Mouse (Mus musculus) spleen, adult 2 months (tissue): ENCODE measurements around the gene Klhl28. TPM values are rescaled to one million over a fixed set of nuclear protein-coding genes. Genes with fewer than 3 reads are reported as not detected.

Experiments
- DNase-seq, 2 experiments: peaks; one replicate each; pipeline versions ENCODE4 v3.0.0 to v3.0.0-alpha.2; 2012 to 2021; ENCODE audit warnings: low spot score in 2 of 2, low read depth in 1 of 2
- H3K27ac ChIP-seq: fragments of 200-500 bp; 2 replicates; pipeline ENCODE4 v1.5.1; 2012; ENCODE audit warnings: low read length, inconsistent platforms; ENCODE audit not compliant: insufficient read depth
- H3K27me3 ChIP-seq: fragments of 200-500 bp; 2 replicates; pipeline ENCODE4 v1.6.1; 2012; ENCODE audit warnings: mild to moderate bottlenecking, moderate library complexity, low read length, inconsistent platforms; ENCODE audit not compliant: control insufficient read depth, insufficient read depth
- H3K36me3 ChIP-seq: fragments of 200-500 bp; 2 replicates; pipeline ENCODE4 v1.6.1; 2012; ENCODE audit warnings: mild to moderate bottlenecking, low read length, inconsistent platforms; ENCODE audit not compliant: control insufficient read depth, insufficient read depth
- H3K4me1 ChIP-seq: fragments of 200-500 bp; 2 replicates; pipeline ENCODE4 v1.6.1; 2011; ENCODE audit warnings: inconsistent platforms; ENCODE audit not compliant: control insufficient read depth, insufficient read depth, insufficient read length
- H3K4me3 ChIP-seq: fragments of 200-500 bp; 2 replicates; pipeline ENCODE4 v1.5.1; 2011; ENCODE audit warnings: mild to moderate bottlenecking, inconsistent platforms; ENCODE audit not compliant: insufficient read depth, insufficient read length; ENCODE audit errors: extremely low read depth
- CTCF ChIP-seq: fragments of 200-500 bp; IDR thresholded peaks from 2 replicates; pipeline ENCODE4 v1.5.1; 2011; ENCODE audit warnings: mild to moderate bottlenecking, inconsistent platforms; ENCODE audit not compliant: insufficient read depth, insufficient read length, insufficient replicate concordance; ENCODE audit errors: extremely low read depth
- POLR2A ChIP-seq: fragments of 200-500 bp; IDR thresholded peaks from 2 replicates; pipeline ENCODE4 v1.6.1; 2011; ENCODE audit warnings: low read depth, low read length, inconsistent platforms
- WGBS: fragments of 180-500 bp; shearing (Covaris S2); methylation state at CpG from one replicate; pipeline ENCODE4 v1.1.7; 2018; 5-methylcytosine and 5-hydroxymethylcytosine counted together
- polyA plus RNA-seq: library from polyadenylated mRNA; depleted of rRNA; stranded (reverse); fragments of >200 nt; gene quantifications from 2 replicates; pipeline ENCODE4 v1.2.3, GENCODE M21; 2012; rRNA removed

Gene Klhl28
- polyA plus RNA-seq: 1.9 and 2.2 TPM in 2 replicates

DNA sequence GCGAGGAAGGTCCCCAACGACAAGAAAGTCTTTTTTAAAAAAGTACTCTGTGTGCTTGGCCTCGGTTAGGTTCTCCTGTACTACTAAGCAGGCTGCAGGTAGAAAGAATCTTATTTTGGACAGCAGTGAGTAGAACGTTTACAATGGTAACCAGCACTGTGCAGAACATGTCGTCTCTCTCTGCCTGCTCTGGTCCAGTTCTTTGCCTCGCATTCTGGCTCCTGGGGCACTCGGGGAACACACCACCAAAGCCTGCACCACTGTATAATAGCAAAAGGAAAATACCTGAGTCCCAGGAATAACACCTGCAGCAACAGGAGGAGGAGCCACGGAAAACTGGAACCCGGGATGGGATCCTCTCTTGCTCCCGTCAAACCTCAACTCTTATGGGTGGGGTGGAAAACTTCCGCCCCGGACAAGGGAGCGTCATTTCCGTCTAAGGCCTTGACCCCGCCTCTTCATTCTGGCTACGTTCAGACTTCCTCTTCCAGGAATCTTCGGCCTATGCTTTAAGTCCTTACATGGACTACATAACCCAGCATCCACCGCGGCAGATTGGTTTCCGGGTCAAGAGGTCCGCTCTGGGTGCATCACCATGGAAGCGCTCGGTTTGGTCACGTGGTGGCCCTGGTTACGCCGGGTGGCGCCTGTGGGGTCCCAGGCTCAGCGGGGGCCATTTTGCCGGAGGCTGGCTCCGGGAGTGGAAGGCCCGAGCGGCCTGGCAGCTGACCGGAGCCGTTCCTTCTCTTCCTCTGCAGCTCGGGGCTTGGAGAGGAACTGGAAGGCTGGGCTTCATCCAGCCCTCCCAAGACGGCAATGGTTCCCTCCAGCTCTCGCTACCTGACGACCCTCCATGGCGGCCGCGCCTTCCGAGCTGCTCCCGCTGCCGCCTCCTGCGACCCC is at the start of gene Klhl28, which contains the start of gene Togaram1:
Gene Klhl28 (minus strand): TSS at position 411 of the 903 bp plus-strand sequence.
Gene Togaram1 (plus strand): TSS at position 681 of the 903 bp plus-strand sequence.
- under 1% methylated on average over 45 of the region's 45 CpGs for WGBS
- H3K27ac ChIP-seq: peak within 1 kb of the TSS; percentile 75
- peak within 1 kb of the TSS; percentile 90 for H3K4me3 ChIP-seq
- no peaks in the 10 kb centered on the region for H3K36me3 ChIP-seq
- DNase-seq: peak; percentile 99 to 100
- TF ChIP-seq POLR2A: peak; percentile 71
- TF ChIP-seq CTCF: no peak
- H3K27me3 ChIP-seq: no peaks in the 10 kb centered on the region
- H3K4me1 ChIP-seq: peaks cover 4% of the 10 kb centered on the region; the same call in 1 of the 2 replicates

DNA sequence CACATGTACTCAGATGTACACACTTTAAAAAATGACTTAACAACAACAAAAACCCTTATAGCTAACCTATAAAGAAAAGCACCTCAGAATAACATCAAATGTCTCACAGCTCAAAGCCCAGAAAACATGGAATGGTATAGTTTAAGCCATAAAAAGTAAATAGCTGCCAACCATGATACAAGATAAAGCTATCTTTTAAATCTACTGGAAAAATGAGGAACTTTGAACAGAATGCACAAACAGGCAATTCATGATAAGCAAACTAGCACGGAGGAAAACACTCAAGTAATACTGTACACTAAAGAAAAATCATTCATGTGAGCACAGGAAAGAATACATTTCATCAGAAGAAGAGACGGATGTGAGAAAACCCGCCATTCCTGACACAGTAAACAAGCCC is 42.4 kb upstream of the Klhl28 start:
- Histone ChIP-seq H3K4me3 (no peak overlapping the region), H3K27ac (no peak overlapping the region), H3K27me3 (no peaks in the 10 kb centered on the region), H3K4me1 (no peaks in the 10 kb centered on the region), H3K36me3 (peaks cover 23% of the 10 kb centered on the region)
- TF ChIP-seq POLR2A (no peak), CTCF (no peak)
- WGBS: 80% methylated on average over 3 of the region's 3 CpGs
- DNase-seq: no peak

DNA sequence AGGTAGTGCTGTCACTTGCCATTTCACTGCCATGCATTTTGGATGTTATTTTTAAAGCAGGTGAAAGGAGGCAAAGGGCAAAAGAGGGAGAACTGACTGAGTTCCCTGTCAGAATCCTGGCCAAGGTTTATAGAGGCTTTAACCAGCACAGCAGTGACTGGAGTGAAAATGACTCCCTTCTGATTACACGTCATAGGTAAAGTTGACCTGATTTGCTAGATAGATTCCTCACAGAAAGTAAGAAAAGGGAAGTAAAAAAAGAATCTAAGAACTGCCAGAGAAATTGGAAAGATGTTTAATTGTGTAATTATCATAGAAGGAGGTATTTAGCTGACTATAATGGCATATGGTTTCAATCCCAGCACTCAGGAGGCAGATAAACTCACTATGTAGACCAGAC is 12.2 kb upstream of the Klhl28 start:
- Histone ChIP-seq H3K4me3 (no peak overlapping the region), H3K36me3 (peaks cover 13% of the 10 kb centered on the region), H3K4me1 (no peaks in the 10 kb centered on the region), H3K27me3 (no peaks in the 10 kb centered on the region), H3K27ac (no peak overlapping the region)
- 87% methylated on average over 1 of the region's 1 CpGs for WGBS
- DNase-seq: no peak
- TF ChIP-seq POLR2A (no peak), CTCF (no peak)

DNA sequence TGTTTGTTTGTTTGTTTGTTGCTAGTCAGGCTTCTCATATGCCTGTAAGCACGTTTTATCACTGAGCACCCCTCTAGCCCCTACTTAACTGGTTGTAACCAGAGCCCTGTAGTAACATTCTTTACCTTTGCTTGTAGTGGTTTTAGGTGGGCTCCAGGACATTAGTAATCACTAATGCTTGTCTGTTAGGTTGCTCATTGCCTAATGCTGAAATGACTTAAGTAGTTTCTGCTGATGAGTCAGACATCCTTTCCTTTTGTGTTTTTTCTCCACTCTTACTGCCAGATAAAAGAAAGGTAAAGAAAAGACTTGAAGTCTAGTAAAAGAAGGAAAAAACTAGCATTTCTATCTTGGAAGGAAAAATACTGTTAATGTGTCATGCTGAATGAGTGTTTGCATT is 10.9 kb upstream of the Klhl28 start:
- no peak for TF ChIP-seq CTCF
- no peak for TF ChIP-seq POLR2A
- no peak overlapping the region for H3K4me3 ChIP-seq
- H3K27ac ChIP-seq: no peak overlapping the region
- WGBS: 37% methylated on average over 1 of the region's 1 CpGs
- peaks cover 10% of the 10 kb centered on the region for H3K36me3 ChIP-seq
- no peak for DNase-seq
- H3K27me3 ChIP-seq: no peaks in the 10 kb centered on the region
- no peaks in the 10 kb centered on the region for H3K4me1 ChIP-seq

DNA sequence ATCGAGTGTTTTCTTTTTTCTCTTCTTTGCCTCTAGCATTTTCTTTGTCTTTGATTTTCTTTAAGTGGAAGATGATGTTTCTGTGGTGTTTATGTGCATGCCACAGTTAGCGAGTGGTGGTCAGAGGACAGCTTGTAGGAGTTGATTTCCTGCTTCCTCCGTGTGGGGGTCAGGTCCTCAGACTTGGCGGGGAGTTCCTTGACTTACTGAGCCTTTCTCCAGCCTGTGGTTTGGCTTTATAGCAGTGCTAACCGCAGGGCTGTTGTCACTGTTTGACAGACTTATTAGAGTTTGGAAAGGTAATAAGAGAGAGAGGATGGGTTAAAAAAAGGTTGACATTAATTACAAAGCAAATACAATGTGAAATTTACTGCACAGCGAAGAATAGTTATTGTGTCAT is 10.2 kb upstream of the Klhl28 start:
- Histone ChIP-seq H3K36me3 (peaks cover 10% of the 10 kb centered on the region), H3K27me3 (no peaks in the 10 kb centered on the region), H3K27ac (no peak overlapping the region), H3K4me3 (no peak overlapping the region), H3K4me1 (no peaks in the 10 kb centered on the region)
- TF ChIP-seq POLR2A (no peak), CTCF (no peak)
- 15% methylated on average over 6 of the region's 6 CpGs for WGBS
- DNase-seq: no peak

DNA sequence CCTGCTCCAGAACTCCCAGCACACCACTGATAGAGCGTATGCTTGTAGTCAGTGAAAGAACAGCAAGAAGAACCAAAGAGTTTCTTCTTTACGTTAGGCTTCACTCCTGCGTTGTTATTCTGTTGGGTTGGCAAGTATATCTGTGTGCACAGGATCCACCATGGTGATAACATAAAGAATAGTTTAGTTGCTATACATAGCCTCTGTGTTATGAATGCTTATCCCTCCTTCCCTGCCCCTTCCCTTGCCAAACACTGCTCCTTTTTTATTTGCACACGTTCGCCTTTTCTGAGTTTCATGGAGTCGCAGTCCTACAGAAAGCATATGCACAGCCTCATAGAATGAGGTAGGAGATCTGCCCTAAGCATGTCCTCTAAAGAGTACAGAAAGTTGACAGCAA is 6.7 kb upstream of the Klhl28 start:
- Histone ChIP-seq H3K4me1 (peaks cover 1% of the 10 kb centered on the region; the same call in 1 of the 2 replicates), H3K36me3 (no peaks in the 10 kb centered on the region), H3K27ac (no peak overlapping the region), H3K4me3 (no peak overlapping the region), H3K27me3 (no peaks in the 10 kb centered on the region)
- 84% methylated on average over 6 of the region's 6 CpGs for WGBS
- no peak for TF ChIP-seq POLR2A
- TF ChIP-seq CTCF: no peak
- no peak for DNase-seq

DNA sequence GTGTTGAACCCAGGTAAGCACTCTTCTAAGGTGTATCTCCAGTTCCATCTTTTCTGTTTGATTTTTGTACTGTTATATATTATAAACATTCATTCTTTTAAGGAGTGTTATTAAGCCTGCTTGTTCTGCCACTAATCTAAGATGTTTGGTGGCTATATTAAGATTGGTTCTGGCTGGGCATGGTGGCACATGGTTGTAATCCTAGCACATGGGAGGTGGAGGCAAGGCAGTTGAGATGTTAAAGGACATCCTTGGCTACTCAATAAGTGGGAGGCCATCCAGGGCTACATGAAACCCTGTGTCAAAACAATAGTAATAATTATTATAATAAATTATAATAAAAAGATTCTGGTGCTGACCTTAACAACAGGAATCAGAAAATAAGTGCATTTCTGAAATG is 6.1 kb upstream of the Klhl28 start:
- Histone ChIP-seq H3K4me1 (peaks cover 4% of the 10 kb centered on the region; the same call in 1 of the 2 replicates), H3K27ac (no peak overlapping the region), H3K4me3 (no peak overlapping the region), H3K36me3 (no peaks in the 10 kb centered on the region), H3K27me3 (no peaks in the 10 kb centered on the region)
- no peak for DNase-seq
- no peak for TF ChIP-seq CTCF
- TF ChIP-seq POLR2A: no peak
